Mouse (Mus musculus): Measurements from ENCODE around the gene Ndufab1.

DNA sequence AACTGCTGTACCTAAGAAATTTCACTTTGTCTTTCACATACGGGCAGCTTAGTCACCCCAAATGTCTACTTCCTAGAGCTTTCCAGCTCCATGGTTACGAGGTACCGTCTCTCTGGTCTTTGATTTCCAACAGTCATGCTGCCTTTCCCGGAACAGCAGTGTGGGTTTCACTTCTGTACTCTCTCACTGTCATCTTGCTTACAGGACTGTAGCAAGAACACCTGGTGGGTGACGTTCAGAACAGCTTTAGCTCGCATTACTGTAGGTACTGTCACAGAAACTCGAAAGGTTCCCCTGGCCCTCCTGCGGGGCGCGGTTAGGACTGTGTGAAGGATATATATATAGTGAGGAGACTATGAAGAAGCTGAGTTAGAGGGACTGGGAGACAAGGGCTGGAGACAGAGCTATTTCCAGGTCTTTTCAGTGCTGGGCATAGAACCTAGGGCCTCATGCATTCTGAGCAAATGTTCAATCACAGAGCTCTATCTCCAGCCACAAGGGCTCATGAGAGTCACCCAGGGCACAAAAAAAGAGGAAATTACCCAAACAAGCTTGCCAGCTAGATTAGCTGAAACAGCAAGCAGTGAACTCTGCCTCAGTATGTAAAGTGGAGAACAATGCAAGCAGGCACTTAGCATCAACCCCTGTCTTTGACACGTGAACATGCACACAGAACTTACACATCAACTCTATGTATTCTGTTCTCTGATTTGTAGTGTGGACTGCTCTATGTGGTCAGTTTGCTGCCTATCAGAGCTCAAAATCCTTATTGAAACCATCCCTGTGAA is 14.3 kb downstream of the Ndufab1 start:
- TF ChIP-seq CTCF (IDR thresholded peaks at IDR 0.05; ENCODE audit: low read depth, low read length) (no peak), POLR2A (IDR thresholded peaks at IDR 0.05; ENCODE audit: extremely low read depth, insufficient read depth, low read length) (no peak)

All from liver, adult 2 months (tissue).